Mouse (Mus musculus): Measurements from ENCODE around the gene Kctd11. TPM values are rescaled to one million over a fixed set of nuclear protein-coding genes. Genes with fewer than 3 reads are reported as not detected.
"Not testable (repeated sequence)": the region's sequence is repeated elsewhere in the genome, so short reads cannot be mapped to it uniquely, and the experiment has no call there.

The Kctd11 gene
- 11.8 and 13.8 TPM in 2 replicates for polyA plus RNA-seq (2012; rRNA removed)

- DNase-seq (ENCODE audit: low spot score): peak; percentile 92
These were observed at the start of gene Kctd11 for GRCm38 (mm10) chr11:69880853-69881603. Kctd11 (minus strand) TSS chr11:69881406.

GRCm38 (mm10) chr11:69930176-69930575 lies 49.0 kb upstream of the Kctd11 start:
- not testable (repeated sequence) for DNase-seq (ENCODE audit: low spot score)

GRCm38 (mm10) chr11:69929712-69930111 lies 48.5 kb upstream of the Kctd11 start:
- DNase-seq (ENCODE audit: low spot score): no peak

- no peak for DNase-seq (ENCODE audit: low spot score)
These were observed 46.3 kb upstream of the Kctd11 start for GRCm38 (mm10) chr11:69927501-69927900.

GRCm38 (mm10) chr11:69922796-69923195 lies 41.6 kb upstream of the Kctd11 start:
- DNase-seq (ENCODE audit: low spot score): no peak

- DNase-seq (ENCODE audit: low spot score): no peak
These were observed 41.0 kb upstream of the Kctd11 start for GRCm38 (mm10) chr11:69922012-69922756.

- peak; percentile 100 for DNase-seq (ENCODE audit: low spot score)
These were observed 40.2 kb upstream of the Kctd11 start, which contains the start of gene Eif5a for GRCm38 (mm10) chr11:69921114-69922011. Eif5a (minus strand) TSS chr11:69921958.

- DNase-seq (ENCODE audit: low spot score): no peak
These were observed 39.2 kb upstream of the Kctd11 start for GRCm38 (mm10) chr11:69920266-69921031.

GRCm38 (mm10) chr11:69919661-69920265 lies 38.6 kb upstream of the Kctd11 start:
- no peak for DNase-seq (ENCODE audit: low spot score)

- DNase-seq (ENCODE audit: low spot score): no peak
These were observed 37.8 kb upstream of the Kctd11 start for GRCm38 (mm10) chr11:69919053-69919452.

GRCm38 (mm10) chr11:69918118-69918517 lies 36.9 kb upstream of the Kctd11 start:
- no peak for DNase-seq (ENCODE audit: low spot score)

GRCm38 (mm10) chr11:69917379-69917948 lies 36.3 kb upstream of the Kctd11 start:
- DNase-seq (ENCODE audit: low spot score): no peak

GRCm38 (mm10) chr11:69916652-69917378 lies 35.6 kb upstream of the Kctd11 start:
- not testable (repeated sequence) for DNase-seq (ENCODE audit: low spot score)

- no peak for DNase-seq (ENCODE audit: low spot score)
These were observed 34.7 kb upstream of the Kctd11 start for GRCm38 (mm10) chr11:69915667-69916627.

GRCm38 (mm10) chr11:69914917-69915430 lies 33.8 kb upstream of the Kctd11 start:
- no peak for DNase-seq (ENCODE audit: low spot score)

GRCm38 (mm10) chr11:69914372-69914764 lies 33.2 kb upstream of the Kctd11 start:
- no peak for DNase-seq (ENCODE audit: low spot score)

- peak; percentile 89 for DNase-seq (ENCODE audit: low spot score)
These were observed 32.6 kb upstream of the Kctd11 start, which contains the start of gene Gps2 for GRCm38 (mm10) chr11:69913554-69914371. Gps2 (plus strand) TSS chr11:69913888.
